Mouse (Mus musculus) urinary bladder, postnatal 4 days (tissue): Measurements from ENCODE around the gene Ifih1.

Experiments
- DNase-seq, 2 experiments: peaks; one replicate each; pipeline ENCODE4 v3.0.0; 2021 to 2022; ENCODE audit warnings: low spot score in 2 of 2

Gene Ifih1

DNA sequence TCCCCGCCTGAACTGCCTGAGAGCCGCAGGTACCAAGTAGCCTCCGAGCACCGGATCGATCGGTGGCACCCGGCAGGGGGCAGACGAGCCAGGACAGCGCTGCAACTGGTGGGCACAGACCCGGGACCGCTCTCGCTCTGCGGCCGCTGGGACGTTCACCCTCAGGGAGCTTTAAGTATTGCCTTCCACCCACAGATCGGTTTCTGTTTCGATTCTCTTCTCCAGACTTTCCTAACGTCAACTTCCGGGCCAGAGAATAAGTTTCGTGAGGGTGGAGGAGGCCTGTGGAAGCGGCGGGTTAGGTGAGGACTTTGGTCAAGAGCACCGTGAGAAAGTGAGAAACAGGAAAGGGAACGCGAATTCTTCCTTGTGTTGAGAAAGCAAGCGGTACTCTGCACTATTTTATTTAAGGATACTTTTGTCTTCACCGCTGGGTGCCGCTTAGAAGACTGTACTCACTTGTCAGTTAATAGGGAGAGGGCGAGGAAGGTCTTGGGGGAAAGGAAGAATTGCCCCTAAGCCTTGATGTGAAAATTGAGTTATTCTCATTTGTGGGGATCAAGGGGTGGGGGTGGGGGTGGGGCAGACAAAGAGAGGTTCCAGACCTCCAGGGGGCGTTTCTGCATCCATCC lies at the start of gene Ifih1:
Ifih1 (minus strand) TSS at position 242 of the 632 bp plus-strand sequence.
- peak; percentile 45 to 63 for DNase-seq

DNA sequence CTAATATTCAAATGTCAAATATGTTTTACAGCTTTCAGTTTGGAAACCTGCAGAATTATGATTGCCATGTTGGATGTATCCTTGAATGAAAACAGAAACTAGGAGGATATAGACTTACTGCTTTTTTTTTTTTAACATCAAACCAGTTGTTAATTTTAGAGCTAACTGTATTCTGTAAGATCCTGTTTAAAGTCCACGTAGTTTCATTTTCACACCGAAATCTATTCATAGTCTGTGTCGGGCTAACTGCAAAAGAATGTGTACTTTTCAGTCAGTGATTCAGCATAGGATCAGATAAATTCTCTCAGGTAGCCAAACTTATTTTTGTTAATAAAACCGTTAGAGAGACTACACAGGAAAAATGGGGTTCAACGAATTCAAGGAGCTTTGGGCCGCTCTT lies 39.9 kb upstream of the Ifih1 start:
- no peak for DNase-seq

DNA sequence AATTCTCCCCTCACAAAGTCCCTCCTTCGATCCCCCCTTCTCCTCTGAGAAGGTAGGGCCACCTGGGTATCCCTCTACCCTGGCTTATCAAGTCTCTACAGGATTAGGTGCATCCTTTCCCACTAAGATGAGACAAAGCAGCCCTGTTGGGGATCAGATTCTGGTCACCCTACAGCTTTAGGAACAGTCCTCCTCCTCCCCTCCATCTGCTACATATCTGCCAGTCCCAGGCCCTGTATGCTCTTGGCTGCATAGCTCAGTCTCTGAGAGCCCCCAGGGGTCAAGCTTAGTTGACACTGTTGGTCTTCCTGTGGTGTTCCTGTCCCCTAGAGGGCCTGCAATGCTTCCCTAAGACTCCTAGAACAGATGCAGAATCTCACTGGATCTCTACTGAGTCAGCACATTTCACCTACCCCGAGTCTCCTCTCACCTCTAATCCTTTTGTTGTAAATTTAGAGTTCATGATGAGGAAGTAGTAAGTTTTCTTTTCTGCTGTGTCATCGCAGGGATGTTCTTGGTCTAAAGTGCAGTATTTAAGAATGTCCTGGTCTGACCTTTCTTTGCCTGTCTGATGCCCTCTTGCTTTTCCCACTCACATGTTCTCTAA lies 39.0 kb upstream of the Ifih1 start:
- no peak for DNase-seq

DNA sequence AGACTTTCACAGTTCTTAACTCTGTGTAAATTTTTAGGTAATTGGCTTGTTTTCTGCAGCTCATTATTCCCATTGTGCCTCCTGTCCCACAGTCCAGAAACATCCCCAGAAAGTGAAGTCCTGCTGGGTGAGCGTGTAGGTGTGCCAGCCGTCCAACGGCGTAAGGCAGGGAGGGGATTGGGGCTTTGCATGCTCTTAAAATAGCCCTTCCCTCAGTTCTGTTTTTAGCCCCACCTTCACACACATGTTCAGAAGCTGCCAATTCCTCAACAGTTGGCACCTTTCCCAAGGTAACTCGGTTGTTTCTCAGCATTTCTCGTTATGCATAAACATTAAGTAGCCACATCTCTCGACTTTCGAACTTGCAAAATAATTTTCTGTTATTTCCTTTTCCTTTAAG lies 35.6 kb upstream of the Ifih1 start:
- DNase-seq: no peak

DNA sequence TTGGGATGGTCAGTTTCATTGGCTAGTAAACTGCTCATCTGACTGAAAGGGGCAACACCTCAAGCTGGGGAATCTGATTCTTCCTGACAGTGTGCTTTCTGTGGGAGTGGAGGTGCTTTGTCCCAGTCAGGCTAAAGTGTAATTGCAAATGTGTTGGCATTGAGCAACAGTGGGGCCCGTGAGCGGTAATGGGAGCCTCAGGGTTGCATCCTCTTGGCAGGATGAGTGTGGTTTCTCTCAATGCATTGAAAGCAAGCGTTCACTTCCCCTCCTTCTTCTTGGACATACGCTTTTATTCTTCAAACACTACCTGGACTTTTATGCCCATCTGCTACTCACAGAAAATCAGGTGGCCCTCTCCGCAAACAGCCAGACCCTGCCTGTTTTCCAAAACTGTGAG lies 26.7 kb upstream of the Ifih1 start:
- DNase-seq: no peak

DNA sequence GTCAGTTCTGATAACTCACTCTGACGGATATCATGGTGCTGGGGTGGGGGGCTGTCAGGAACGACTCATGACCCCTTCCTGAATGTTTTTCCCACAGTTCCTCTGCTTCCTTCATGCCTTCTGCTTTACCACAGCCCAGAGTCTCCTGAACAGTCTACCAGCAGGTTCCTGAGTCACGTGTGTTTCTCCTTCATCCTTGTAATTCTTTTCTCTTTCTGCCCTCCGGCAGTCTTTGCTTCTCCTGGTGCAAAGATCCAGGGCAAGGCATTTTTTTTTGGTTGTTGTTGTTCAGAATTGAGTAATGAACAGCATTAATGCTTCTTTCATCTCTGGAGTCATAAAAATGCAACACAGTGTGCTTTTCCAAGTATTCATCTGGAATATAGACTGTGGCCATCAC lies 24.7 kb upstream of the Ifih1 start:
- DNase-seq: no peak

DNA sequence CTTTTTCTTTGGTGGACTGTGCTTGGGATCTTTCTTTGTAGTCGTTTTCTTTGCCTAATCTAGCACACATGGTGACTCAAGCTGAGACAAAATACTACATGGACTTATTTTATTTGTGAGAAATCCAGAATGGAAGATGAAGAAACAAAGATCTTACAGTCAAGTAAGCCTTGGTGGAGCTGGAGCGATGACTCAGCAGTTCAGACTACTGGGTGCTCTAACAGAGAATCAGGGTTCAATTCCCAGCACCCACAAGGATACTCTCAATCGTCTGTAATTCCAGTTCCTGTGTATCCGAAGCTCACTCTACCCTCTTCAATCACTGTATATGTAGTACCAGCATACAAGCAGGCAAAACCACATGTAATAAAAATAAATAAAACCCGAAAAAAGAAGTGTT lies 24.2 kb upstream of the Ifih1 start:
- DNase-seq: no peak

DNA sequence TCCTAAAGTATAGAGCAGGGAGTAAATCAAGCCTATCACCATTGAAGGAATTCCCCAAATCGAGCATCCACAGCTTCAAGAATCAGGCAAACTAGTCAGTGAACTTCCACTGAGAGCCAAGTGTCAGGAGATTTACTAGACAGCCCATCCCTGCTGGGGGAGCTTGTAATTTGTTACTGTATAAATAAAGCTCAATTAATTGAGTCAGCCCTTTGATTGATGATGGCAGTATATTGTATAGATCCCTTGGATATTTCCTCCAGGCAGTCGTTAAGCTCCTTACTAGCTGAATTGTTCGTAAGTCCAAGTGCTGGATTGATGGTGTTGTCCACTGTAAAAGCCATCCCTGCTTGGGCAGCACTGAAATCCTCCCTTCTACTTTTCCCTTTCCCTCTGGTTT lies 23.8 kb upstream of the Ifih1 start:
- no peak for DNase-seq

DNA sequence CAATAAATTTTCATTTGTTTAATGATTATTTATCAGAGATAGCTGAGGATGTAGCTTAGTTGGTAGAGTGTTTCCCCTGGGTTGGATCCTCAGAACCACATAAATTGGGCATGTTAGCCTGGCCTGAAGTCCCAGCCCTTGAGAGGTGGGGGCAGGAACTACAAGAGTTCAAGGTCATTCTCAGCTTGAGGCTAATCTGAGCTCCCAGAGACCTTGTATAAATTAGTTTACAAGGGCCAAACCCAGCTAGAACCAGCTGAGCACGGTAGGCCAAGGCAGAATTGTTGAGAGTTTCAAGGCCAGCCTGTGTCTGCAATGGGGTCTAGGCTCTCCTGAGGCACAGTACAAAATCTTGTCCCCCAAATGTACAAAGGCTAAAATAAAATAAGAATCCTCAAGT lies 19.5 kb upstream of the Ifih1 start:
- no peak for DNase-seq

DNA sequence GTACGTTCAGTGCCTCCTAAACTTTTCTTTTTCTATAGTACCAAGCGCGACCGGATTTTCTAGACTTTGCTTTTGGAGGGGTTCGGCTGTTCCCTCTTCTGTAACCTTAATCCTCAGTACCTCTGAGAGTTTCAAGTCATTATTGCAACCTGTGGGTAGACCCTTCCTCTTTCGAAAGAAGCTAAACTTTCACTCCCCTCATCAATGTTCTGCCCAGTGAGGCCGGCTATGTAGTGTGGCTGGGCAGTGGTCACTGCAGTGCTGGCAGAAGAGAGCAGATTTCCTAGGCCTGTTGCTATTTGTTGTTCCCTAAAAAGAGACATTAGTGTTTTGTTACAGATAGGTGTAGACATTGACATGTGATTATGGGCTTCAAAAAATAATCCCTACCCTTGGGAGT lies 18.8 kb upstream of the Ifih1 start:
- no peak for DNase-seq

DNA sequence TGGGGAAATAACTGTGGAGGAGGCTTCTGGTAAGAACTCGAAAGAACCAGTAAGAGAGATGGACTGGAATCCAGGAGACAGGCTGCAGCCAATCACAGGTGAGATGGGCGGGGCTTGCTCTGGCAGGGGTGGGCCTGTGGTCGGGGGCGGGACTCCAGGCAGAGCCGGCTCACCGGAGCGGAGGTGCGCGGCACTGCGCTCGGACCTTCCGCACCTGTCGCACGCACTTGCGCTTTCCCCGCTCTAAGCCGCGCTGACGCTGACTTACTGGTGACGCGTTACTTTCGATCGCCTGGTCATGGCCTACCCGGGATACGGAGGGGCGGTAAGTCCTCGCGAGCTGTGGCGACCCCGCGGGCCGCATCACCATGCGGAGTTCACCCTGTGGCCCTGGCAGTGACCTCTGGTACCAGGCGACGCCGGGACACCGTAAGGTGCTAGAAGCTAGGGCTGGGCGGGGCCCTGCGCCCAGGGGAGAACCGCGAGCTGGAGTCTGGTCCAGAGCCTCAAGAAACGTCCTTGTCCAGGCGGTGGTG lies 18.1 kb upstream of the Ifih1 start, which contains the start of gene Gca:
Gca (plus strand) TSS at position 151 of the 536 bp plus-strand sequence.
- peak; percentile 64 to 71 for DNase-seq

DNA sequence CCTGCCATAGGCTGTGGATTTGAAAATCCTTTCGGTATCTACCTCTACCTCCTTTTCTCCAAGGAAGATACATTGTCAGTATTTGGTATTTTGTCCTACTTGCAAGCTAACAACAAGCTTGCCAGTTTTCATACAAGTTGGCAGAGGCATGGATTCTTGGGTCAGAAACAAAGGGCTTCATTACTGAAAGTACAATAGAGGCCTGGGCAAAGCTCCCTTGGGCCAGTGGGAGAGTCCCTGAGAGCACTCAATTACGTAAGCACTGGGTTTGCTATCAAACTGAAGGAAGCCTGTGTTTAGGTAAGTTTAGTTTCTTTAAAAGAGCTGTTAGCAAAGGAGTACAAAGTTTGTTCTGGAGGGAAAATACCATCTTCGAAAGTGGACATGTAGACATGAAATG lies 16.5 kb upstream of the Ifih1 start:
- DNase-seq: no peak

DNA sequence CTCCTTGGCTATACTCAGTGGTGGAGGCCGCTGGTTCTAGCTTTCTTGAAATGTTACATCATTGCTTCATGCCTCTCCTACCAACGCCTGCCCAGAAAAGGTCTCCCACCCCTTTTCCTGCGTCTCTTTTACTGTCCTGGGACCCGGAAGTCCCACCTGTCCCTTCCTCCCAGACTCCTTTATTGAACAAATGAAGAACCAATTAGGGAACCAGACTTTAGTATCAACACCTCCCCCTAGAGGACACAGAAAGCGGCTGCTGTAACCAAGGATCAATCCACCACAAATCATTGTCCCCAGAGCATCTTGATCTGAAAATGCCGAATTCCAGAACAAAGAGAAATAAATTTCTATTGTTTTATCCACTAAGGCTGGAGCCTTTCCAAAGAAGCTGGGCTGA lies 14.5 kb upstream of the Ifih1 start:
- no peak for DNase-seq

DNA sequence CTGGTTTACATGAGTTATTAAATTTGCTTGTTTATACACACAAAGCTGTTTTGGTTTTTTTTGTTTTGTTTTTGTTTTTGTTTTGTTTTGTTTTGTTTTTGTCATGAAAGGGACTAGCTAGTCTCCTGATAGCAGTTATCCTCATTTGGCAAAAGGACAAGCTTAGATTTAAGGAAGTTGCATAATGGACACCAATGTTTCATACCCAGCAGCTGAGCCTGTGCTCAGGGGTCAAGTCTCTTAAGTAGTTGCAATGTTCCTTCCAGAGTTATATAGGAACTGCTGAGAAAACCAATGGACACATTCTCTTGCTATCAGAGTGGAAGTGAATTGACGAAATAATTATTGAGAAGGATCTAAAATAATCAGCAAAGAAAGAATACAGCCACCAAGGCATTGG lies 10.0 kb upstream of the Ifih1 start:
- DNase-seq: no peak

DNA sequence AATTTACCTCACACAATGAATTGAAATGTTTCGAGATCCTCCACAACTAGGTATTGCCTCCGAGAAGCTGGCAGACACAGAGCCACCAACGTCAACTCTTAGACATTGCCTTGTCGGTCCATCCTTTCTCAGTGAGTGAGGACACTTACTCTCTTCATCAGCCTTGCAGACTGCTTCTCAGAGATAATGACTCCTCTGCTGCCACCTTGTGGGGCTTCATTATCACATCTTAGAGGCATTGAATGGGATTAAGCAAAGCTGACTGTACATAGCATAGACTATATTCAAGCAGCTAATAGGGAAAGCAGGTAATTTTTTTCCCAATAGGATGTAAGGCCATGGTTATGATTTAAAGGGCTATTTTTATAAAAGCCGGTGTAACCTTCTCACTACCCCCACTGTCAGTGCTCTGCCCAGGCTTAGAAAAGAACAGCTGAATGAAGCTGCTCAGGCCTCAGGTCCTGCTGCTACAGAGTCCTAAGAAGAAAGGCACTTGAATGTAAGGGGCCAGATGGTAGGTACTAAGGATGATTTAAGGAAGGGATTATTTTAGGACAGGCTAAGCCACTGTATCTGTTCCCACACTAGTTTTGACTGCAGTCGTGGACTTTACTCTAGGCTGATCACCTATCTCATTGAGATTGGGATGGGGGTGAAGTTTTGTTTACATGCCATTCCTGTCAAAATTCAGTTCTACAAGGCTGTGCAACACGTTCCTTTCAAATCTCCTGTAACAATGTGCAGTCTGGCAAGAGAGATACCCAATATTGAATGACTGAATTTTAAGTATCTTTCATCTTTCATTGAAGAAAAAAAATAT lies 8.7 kb upstream of the Ifih1 start:
- no peak for DNase-seq

DNA sequence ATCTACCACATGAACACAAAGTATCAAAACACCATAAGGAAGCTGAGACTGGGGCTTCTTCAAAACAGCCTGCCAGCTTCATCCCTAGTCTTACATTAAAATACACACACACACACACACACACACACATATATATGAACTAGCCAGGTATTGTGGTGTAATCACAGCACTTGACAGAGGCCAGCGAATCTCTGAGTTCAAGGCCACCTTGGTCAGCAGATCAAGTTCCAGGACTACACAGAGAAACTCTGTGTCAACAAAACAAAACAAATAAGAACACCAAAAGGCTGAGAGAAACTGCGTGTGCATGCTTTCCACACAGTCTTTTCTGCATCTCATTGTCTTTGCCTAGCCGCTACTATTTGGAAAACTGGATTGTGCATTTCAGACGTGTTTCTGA lies 6.4 kb upstream of the Ifih1 start:
- no peak for DNase-seq

DNA sequence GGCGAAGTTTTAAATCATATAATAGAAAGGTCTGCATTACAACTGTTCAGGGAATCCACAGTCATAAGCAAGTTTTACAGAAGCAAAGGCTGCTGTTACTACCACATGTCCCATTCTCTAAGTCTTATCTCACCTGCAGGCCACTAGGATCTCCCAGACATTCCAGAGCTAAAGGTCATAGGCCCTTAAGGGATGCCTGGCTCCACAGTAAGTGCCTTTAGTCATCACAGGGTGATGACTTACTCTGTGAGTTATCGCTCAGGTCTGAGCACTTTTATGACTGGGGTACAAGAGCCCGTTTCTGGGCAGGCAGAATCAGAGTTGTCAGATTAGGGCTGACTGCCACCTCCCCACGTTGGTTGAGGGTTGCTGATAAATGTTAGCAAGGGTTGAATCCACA lies 5.8 kb upstream of the Ifih1 start:
- no peak for DNase-seq

DNA sequence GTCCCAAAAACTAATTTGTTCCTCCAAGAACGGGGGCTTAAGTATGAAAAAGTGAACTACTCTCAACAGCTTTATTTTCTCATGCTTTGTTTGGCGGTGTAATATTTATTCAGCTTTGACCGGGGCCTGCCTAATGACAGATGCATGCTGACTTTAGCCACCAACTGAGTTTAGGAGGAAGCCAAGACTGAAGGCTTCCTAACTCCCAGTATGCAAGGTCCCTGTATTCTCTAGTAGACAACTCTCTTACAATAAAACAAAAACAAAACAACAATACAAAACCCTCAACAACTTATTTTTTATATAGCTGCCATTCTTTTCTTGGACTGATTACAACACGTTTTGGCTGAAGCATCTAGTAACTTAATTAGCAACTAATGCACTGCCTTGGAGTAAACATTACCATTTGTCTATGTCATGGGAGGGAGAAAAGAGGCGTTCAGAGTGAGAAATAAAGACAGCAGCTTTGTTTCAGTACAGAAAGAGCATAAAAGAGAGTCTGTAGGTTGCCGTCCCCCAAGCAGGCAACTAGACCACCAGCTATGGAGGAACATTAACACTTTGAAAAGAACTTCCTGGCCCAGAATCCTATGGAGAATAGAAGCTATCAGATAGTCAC lies 725 bp upstream of the Ifih1 start:
- DNase-seq: no peak

DNA sequence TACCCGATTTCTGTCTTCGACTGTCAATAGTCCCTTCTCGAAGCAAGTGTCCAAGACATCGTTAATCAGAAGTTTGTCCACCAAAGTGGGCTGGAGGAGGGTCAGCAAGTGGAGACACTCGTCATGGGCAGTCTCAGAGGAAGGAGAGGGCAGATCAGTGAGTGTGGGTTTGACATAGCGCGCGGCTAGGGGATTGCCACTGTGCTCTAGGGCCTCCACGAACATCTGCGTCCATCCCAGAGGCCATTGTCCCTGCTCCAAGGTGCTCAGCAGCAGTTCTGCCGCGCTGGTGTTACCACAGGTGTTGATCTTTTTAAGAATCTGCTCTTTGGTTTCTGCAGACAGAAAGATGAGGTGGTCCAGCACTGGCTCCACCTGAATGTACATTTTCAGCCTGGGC lies 580 bp downstream of the Ifih1 start:
- no peak for DNase-seq

DNA sequence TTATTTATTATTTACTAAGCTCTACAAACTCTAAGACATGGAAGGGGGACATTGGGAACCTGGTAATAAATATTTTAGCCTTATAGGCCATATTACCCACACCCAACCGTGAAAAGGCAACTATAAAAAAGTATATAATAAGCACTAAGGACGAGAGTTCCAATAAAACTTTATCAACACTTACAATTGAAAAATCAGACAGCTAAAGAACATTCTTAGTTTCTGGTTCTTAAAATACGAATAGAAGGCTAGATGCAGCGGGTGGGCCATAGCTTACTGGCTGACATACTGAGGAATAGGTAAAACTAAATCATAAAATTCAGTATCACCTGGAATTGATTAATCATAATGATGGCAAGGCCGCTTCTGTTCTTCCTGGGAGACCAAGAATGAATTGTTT lies 1.2 kb downstream of the Ifih1 start:
- no peak for DNase-seq

DNA sequence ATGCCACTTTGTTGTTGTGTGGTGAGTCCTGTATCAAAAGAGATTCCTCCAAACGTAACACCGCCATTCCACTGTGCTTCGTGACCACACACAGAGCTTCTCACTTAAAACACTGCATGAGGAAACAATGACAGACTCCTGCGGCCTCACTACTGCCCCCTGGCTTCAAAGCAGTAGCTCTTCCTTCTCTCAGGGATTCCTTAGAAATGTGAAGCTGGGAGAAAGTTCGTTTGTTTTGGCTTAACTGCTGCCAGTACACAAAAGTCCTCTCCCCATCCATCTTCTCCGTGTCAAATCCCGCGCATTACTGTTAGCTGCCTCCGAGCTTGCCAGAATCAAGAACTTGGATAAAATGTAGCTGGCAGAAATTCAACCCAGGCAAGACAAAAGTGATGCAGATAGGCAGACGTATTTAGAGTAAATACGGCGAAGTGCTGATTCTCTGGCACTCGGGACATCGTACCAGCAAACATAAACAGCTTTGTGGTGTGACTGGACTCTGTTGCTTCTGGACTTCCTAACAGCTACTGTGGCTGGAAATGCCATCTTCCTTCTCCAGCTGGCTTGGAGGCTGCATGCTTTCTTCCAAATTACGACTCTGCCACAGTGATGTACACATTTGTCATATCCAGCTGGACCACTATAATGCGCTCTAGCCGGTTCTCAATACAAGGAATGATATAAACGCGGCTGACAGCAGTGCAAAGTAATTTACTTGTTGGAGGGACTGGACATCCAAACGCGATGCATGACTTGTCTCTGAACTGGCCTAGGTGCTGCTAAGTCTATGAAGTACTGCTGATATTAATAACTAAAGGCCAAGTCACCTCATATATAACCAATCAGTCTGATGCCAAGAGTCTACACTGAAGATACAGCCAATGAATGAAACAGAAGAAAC lies 2.4 kb downstream of the Ifih1 start:
- no peak for DNase-seq
